Mouse (Mus musculus) layer of hippocampus, postnatal 10 days (tissue): ENCODE measurements around the gene Mgarp. TPM values are rescaled to one million over a fixed set of nuclear protein-coding genes. Genes with fewer than 3 reads are reported as not detected.
A peak's percentile ranks its signal among the peaks of the same experiment; 100 is the strongest.
"Not testable (repeated sequence)": the region's sequence is repeated elsewhere in the genome, so short reads cannot be mapped to it uniquely, and the experiment has no call there.

Source experiments
- DNase-seq, 2 experiments: peaks; one replicate each; pipeline ENCODE4 v3.0.0; 2021; ENCODE audit warnings: low spot score in 2 of 2
- total RNA-seq, 2 experiments: library from RNA; stranded (reverse); gene quantifications; 2 replicates each; pipeline ENCODE4 v1.2.3; 2021

Gene Mgarp
- total RNA-seq, 2 experiments from 2014 or later, result not detected

DNA sequence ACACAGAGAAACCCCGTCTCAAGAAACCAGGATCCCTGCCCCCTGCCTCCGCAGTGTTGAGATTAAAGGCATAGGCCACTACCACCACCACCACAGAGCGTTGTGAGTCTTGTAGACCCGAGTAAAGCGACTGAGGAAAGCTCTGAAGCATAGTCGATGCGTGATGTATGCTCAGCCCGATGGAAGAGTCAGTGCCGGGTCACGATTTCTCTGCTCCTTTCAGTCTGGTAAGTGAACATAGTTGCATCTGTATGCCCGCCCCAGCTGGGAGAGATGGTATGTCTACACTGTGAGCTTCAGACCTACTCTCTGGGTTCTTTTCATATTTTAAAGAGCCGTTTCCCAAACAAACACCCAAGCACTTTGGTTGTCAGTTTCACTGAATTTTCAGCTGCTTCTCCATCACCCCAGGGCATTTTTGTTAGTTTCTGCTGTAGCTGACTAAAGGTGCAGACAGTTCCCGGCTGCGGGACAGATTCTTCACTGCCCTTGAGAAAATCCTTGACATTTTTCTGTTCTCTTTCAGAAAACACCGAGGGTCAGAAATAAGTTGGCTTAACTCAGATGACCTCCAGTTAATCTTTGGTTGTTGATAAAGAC is 1.3 kb upstream of the Mgarp start:
- DNase-seq, result no peak

- no peak for DNase-seq
Observed at GRCm38 (mm10) chr3:51395461-51396145, 935 bp downstream of the Mgarp start.

DNA sequence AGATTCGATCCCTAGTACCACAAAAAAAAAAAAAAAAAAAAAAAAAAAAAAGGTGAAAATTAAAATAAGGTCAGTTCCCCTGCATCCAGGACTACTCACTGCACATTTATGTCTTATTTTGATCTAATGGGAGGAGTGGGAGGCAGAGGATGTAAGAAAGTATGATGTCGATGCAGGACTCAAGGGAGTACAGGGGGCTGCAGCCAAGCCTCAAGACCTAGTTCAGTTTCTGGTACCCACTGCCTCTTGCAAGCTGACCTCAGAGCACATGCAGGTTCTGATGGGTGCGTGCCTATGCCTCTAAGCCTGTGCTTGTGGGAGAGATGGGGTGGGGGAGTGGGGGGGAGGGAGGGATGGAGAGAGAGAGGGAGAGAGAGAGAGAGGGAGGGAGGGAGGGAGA is 1.7 kb downstream of the Mgarp start:
- no peak for DNase-seq

- no peak for DNase-seq
Observed at GRCm38 (mm10) chr3:51393651-51394050, 2.9 kb downstream of the Mgarp start.

GRCm38 (mm10) chr3:51393018-51393417 is 3.5 kb downstream of the Mgarp start:
- DNase-seq, result not testable (repeated sequence)

- no peak for DNase-seq
Observed at GRCm38 (mm10) chr3:51391591-51391990, 4.9 kb downstream of the Mgarp start.

DNA sequence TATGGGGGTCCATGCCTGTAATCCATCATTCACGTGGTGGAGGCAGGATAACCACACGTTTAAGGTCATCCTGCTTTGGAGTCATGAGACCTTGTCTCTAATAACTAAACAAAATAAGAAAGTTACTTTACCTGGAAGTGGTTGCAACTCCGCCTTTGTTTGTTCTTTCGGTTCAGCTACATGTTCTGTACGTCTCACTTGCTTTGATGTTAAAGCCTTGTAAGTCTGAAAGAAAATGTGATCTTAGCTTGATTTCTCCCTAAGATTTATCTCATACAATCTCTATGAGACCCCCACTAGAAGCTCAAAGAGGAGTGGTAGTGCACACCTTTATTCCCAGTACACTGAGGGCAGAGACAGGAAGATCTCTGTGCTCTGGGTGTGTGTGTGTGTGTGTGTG is 5.4 kb downstream of the Mgarp start:
- no peak for DNase-seq

- DNase-seq, result no peak
Observed at GRCm38 (mm10) chr3:51388904-51389303, 7.6 kb downstream of the Mgarp start.

GRCm38 (mm10) chr3:51387868-51388381 is 8.6 kb downstream of the Mgarp start:
- no peak for DNase-seq

GRCm38 (mm10) chr3:51387134-51387451 is 9.4 kb downstream of the Mgarp start:
- no peak for DNase-seq

DNA sequence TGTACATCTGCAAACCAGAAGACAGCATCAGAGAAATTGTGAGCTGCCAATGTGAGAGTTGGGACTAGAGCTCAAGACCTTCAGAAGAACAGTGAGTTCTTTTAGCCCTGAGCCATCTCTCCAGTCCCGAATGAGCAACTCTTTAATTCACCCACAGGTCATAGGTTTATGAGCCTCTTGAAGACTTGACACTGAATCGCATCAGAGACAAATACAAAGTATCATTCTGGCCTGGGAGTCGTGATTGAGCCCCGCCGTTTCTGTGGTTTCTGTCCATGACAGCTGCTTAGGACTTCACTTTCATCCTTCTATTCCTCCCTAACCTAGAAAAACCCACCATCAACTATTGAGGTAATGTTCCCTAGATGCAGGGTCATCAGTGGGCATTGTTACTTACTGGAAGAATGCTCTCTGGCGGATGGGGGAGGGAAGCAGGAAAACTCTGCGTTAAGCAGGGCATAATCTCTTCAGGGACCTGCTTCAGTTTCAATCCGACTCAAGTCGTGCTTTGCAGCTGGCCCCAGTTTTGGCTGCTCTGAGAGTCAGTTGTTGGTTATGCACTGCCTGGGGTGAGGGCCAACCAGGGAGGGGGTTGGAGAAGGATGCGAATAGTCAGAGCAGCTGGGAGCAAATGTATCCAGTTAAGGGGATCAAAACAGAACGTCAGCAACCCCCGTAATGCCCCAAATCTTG is 10.0 kb downstream of the Mgarp start:
- DNase-seq, result no peak

- DNase-seq, result no peak
Observed at GRCm38 (mm10) chr3:51383409-51383808, 13.1 kb downstream of the Mgarp start.

DNA sequence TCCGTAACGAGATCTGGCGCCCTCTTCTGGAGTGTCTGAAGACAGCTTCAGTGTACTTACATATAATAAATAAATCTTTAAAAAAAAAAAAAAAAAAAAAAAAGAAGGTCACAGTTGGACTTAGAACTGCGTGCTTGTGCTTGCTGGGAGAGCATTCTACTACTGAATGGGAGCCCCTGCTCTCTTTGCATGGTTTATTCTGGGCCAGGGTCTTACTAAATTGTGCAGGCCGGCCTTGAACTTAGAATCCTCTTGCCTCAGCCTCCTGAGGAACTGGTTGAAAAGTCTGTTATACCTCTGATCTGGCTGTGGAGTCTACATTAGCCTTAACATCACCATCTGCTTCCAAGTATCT is 15.9 kb downstream of the Mgarp start:
- no peak for DNase-seq

- no peak for DNase-seq
Observed at GRCm38 (mm10) chr3:51379786-51380659, 16.5 kb downstream of the Mgarp start.

DNA sequence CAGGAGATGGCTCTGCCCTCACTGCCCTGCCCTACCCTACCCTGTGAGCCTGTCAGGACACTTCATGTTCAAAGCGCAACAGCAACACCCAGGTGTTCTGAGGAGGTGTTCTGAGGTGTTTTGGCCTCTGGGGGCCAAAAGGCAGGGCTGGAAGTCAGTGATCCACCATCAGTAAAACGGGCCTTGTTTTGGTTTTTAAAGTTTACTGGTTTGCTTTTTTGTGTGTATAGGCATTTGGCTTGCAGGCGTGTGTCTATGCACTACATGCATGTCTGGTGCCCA is 17.9 kb downstream of the Mgarp start:
- DNase-seq, result no peak

GRCm38 (mm10) chr3:51377878-51378664 is 18.5 kb downstream of the Mgarp start:
- DNase-seq, result no peak

DNA sequence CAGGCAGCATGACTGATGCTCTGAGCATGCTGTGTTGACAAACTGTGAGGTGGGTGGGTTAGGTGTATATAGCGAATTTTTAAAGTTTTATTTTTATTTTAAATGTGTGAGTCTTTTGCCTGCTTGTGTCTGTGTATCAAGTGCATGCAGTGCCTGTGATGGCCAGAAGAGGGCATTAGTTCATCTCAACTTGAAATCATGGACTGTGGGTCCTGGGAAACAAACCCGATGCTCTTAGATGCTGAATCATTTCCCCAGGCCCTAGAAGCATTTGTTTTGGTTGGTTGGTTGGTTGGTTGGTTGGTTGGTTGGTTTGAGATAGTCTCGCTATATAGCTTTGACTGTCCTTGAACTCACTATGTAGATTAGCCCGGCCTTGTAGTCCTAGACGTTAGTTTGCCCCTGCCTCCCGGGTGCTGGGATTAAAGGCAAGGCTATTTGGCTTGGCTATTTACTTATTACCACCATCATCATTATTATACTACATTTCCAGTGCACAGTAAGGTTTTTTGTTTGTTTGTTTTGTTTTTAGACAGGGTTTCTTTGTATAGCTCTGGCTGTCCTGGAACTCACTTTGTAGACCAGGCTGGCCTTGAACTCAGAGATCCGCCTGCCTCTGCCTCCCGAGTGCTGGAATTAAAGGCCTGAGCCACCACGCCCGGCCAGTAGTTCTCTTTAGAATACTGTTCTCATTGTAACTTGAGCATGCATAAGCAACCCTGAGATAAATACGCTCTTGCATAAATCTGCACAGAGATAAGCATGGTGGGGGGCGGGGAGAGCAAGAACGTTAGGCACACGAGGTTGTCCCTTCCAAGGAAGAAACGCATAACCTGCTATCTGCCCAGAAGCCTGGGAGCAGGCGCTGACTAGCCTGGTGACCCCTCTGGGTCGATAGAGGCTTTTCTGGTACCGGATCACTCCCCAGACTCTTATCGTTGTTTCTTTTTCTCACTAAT is 21.0 kb downstream of the Mgarp start:
- DNase-seq, result peak; percentile 51 to 59

DNA sequence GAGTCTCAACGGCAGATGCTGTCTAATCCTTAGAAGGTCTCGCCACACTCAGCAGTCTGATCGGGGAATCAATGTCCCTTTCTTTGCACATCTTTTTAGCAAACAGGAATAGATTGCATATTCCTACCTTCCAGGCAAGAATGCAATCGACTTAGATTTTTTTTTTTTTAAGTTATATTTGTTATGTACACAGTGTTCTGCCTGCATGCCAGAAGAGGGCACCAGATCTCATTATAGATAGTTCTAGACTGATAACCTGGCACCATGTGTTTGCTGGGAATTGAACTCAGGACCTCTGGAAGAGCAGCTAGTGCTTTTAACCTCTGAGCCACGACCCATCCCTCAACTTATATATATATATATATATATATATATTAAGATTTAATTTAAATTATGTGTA is 23.0 kb downstream of the Mgarp start:
- no peak for DNase-seq

DNA sequence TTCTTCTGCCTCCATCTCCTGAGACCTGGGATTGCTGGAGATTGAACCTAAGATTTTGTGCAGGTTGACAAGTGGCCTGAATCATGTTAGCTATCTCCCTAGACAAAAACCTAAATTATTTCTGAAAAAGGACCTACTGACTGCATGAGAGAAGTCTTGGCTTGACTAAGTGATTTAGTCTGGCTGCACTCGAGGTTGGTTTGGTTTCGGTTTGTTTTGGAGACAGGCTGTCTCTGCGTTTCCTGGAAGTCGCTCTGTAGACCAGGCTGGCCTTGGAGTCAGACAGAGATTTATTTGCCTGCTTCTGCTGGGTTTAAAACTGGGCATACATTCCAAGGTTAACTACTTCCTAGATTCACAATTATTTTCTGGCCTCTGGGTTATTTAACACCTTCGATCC is 23.7 kb downstream of the Mgarp start:
- DNase-seq, result no peak

DNA sequence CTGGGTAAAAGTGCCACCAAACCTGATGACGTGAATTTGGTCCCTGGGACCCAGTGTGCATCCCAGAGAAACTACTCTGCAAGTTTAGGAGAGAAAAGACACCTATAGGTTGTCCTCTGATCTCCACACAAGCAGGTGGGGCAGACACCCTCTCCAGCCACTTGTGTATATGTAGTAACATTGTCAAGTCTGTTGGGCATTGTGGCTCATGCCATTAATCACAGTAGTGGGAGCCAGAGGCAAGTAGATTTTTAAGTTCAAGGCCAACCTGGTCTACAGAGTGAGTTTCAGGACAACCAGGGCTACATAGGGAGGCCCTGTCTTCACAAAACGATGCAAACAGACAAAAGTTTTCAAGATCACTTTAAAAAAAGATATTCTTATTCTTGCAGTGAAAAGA is 24.7 kb downstream of the Mgarp start:
- no peak for DNase-seq
